In the genomic region with DNA sequence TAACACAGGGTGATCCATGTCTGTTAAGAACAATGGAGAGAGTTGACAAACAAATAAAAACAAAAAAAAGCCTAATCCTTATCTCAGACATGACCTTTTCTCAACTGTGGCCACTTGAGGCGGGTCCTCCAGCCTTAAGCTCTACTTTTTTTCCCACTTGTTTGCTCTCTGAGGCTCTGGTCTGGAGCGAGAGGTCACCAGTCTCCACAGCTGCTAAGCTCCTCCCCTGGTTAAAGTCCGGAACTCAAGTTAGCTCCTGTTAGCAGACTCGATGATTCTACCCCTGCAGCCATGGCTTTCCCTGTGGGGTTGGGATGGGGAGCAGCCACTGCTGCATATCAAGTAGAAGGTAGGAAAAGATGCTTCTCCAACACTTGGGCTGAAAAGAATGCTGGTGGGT, we compare ENCODE assay signal across 19 mouse cellular contexts.
DNase-seq lines count a peak whose midpoint lies in the region; ATAC-seq and TF ChIP-seq lines count a peak whose summit lies in the region.
"Had no signal": no experiment of that assay in that cellular context is flagged by ENCODE, and none has a peak within 500 bp of the region (broad histone marks: within the 10 kb centered on the region; RNA-seq: fewer than 3 reads in every experiment).

No protein-coding gene starts in this region.

- no peaks in the 10 kb centered on the region for H3K4me1 ChIP-seq in lung, postnatal 0 days (ENCODE audit: insufficient read depth, low read depth, low read length)
- H3K4me1 ChIP-seq in liver, embryonic 14.5 days (replicated peaks; ENCODE audit: control insufficient read depth in 2 of 2, insufficient read depth in 2 of 2, low read length in 1 of 2), result no peaks in the 10 kb centered on the region
- H3K4me1 ChIP-seq: forebrain, embryonic 15.5 days; heart, embryonic 13.5 days; neural tube, embryonic 12.5 days had no signal

- 19% methylated on average over 4 of the region's 4 CpGs for WGBS in lung, postnatal 0 days
- WGBS in liver, embryonic 14.5 days (ENCODE audit: insufficient replicate concordance), result 22% methylated on average over 4 of the region's 4 CpGs

- no peak for TF ChIP-seq EP300 in lung, postnatal 0 days (IDR thresholded peaks at IDR 0.05)
- TF ChIP-seq EP300 in liver, embryonic 14.5 days (IDR thresholded peaks at IDR 0.05; ENCODE audit: low read depth), result no peak

- no peak overlapping the region for H3K4me3 ChIP-seq in lung, postnatal 0 days (ENCODE audit: low read depth, low read length)
- H3K4me3 ChIP-seq in liver, embryonic 14.5 days (ENCODE audit: insufficient read depth in 1 of 2, low read depth in 2 of 2, low read length in 2 of 2), result no peak overlapping the region
- H3K4me3 ChIP-seq: forebrain, embryonic 15.5 days; heart, embryonic 13.5 days; liver, embryonic 13.5 days; neural tube, embryonic 12.5 days had no signal

- ATAC-seq in lung, postnatal 0 days, result no peak
- no peak for ATAC-seq in liver, embryonic 14.5 days (ENCODE audit: insufficient read depth)
- ATAC-seq: forebrain, embryonic 15.5 days had no signal

- 0 out of 2 replicates have a peak overlapping the region, but pooled peaks have one; percentile 6 for H3K9ac ChIP-seq in lung, postnatal 0 days (replicated peaks; ENCODE audit: low read depth)
- no peak overlapping the region for H3K9ac ChIP-seq in liver, embryonic 14.5 days (replicated peaks)
- H3K9ac ChIP-seq: forebrain, embryonic 15.5 days; heart, embryonic 13.5 days; liver, embryonic 13.5 days; neural tube, embryonic 12.5 days had no signal

- intact Hi-C loops in heart, postnatal 14 days (cut with DNase I), result loop anchor here (10.0 kb wide), 1 partner anchor 162 kb away; a partner anchor contains a TSS

- no peak overlapping the region for H3K27ac ChIP-seq in lung, postnatal 0 days (ENCODE audit: low read length)
- H3K27ac ChIP-seq in liver, embryonic 14.5 days, result no peak overlapping the region
- H3K27ac ChIP-seq: forebrain, embryonic 15.5 days; heart, embryonic 13.5 days; liver, embryonic 13.5 days; neural tube, embryonic 12.5 days had no signal

- DNase-seq in lung, postnatal 0 days (ENCODE audit: low spot score), result no peak
- DNase-seq in lung, postnatal 4 days, result no peak
- peak; percentile 23 for DNase-seq in kidney, postnatal 10 days
- DNase-seq in liver, embryonic 14.5 days (ENCODE audit: low read depth in 3 of 3, low spot score in 3 of 3), result peak in 2 of 3 experiments; percentile 3
- no peak for DNase-seq in adrenal gland, postnatal 4 days (ENCODE audit: low spot score in 2 of 2)
- DNase-seq in lung, postnatal 36 days, result no peak
- no peak for DNase-seq in heart, postnatal 14 days
- DNase-seq in B cell, adult 2 months, result no peak
- DNase-seq: adrenal gland, adult 8-10 months; cerebellum, adult 11-12 months; cerebellum, postnatal 36 days; liver, embryonic 13.5 days; lung, postnatal 14 days; right cerebral cortex, postnatal 14 days; thymus, postnatal 4 days had no signal

- H3K9me3 ChIP-seq in lung, postnatal 0 days (ENCODE audit: low read length), result no peaks in the 10 kb centered on the region
- no peaks in the 10 kb centered on the region for H3K9me3 ChIP-seq in liver, embryonic 14.5 days (ENCODE audit: control insufficient read depth, low read length)
- H3K9me3 ChIP-seq: forebrain, embryonic 15.5 days; heart, embryonic 13.5 days; liver, embryonic 13.5 days; neural tube, embryonic 12.5 days had no signal

- no peaks in the 10 kb centered on the region for H3K36me3 ChIP-seq in lung, postnatal 0 days (ENCODE audit: insufficient read depth, low read length)
- no peaks in the 10 kb centered on the region for H3K36me3 ChIP-seq in liver, embryonic 14.5 days (replicated peaks; ENCODE audit: control insufficient read depth, insufficient read depth, low read depth)
- H3K36me3 ChIP-seq: forebrain, embryonic 15.5 days; heart, embryonic 13.5 days; liver, embryonic 13.5 days; neural tube, embryonic 12.5 days had no signal

- H3K4me2 ChIP-seq in lung, postnatal 0 days (replicated peaks; ENCODE audit: low read depth, low read length), result no peak overlapping the region
- no peak overlapping the region for H3K4me2 ChIP-seq in liver, embryonic 14.5 days (ENCODE audit: low read depth)
- H3K4me2 ChIP-seq: forebrain, embryonic 15.5 days; heart, embryonic 13.5 days; liver, embryonic 13.5 days; midbrain, embryonic 11.5 days; neural tube, embryonic 12.5 days had no signal

- H3K27me3 ChIP-seq in lung, postnatal 0 days (replicated peaks; ENCODE audit: insufficient read depth, low read length), result no peaks in the 10 kb centered on the region
- no peaks in the 10 kb centered on the region for H3K27me3 ChIP-seq in liver, embryonic 14.5 days (ENCODE audit: control insufficient read depth, insufficient read depth, low read length)
- H3K27me3 ChIP-seq: forebrain, embryonic 15.5 days; heart, embryonic 13.5 days; liver, embryonic 13.5 days; neural tube, embryonic 12.5 days had no signal

- TF ChIP-seq CTCF in lung, postnatal 0 days (IDR thresholded peaks at IDR 0.05), result no peak
- TF ChIP-seq CTCF in liver, embryonic 14.5 days (IDR thresholded peaks at IDR 0.05; ENCODE audit: low read depth), result no peak

Comparison
In these comparisons a context has a peak if more than half of its experiments do, and no peak if none do; other contexts are left out.
1. DNase-seq: peak in kidney, postnatal 10 days (single experiment) and liver, embryonic 14.5 days (2 of 3); none in lung, postnatal 0 days (single experiment), lung, postnatal 4 days (0 of 2), adrenal gland, postnatal 4 days (0 of 2), lung, postnatal 36 days (single experiment), heart, postnatal 14 days (0 of 2) and B cell, adult 2 months (0 of 2).